Mouse (Mus musculus) gastrocnemius, postnatal 14 days (tissue): ENCODE data around the gene Zfand4. TPM values are rescaled to one million over a fixed set of nuclear protein-coding genes. Genes with fewer than 3 reads are reported as not detected.
"Not testable (repeated sequence)": the region's sequence is repeated elsewhere in the genome, so short reads cannot be mapped to it uniquely, and the experiment has no call there.

ENCODE experiments used
- DNase-seq: peaks from one replicate; pipeline ENCODE4 v3.0.0; 2021; ENCODE audit warnings: mixed read lengths
- intact Hi-C: fragments of 180-260 bp; cut with DNase I; formaldehyde crosslinking; loops from one replicate; pipeline ENCODE4 v1.15.1; 2025; ENCODE audit warnings: low total_unique reads
- total RNA-seq, 2 experiments: library from RNA; stranded (reverse); gene quantifications; 2 replicates each; pipeline ENCODE4 v1.2.3; 2021

The Zfand4 gene
- total RNA-seq, 2 experiments from 2014 or later: 0.97 to 1.3 TPM

- intact Hi-C loops: no loop called here
- DNase-seq: no peak
These were observed 22.3 kb downstream of the Zfand4 start for GRCm38 (mm10) chr6:116286321-116286720.

- no peak for DNase-seq
- intact Hi-C loops: no loop called here
These were observed 23.0 kb downstream of the Zfand4 start for GRCm38 (mm10) chr6:116286870-116287575.

GRCm38 (mm10) chr6:116311411-116311810 is 47.4 kb downstream of the Zfand4 start:
- DNase-seq: no peak
- intact Hi-C loops: no loop called here

DNA sequence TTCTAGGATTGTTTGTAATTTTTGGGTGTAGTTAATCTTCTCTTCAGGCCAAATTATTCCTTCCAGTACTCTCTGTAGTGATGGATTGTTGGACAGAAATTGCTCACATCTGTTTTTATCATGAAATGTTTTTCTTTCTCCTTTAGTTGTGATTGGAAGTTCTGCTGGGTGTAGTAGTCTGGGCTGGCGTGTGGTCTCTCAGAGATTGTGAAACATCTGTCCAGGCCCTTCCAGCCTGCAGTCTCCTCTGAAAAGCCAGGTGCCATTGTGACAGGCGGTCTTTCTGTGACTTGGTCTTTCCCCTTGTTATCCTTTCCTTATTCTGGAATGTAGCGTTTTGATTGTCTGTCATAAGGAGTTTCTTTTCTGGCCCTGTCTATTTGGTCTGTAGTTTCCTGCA is 55.2 kb downstream of the Zfand4 start:
- DNase-seq: no peak
- intact Hi-C loops: no loop called here

- intact Hi-C loops: no loop called here
- DNase-seq: no peak
These were observed 62.6 kb downstream of the Zfand4 start for GRCm38 (mm10) chr6:116326641-116327040.

DNA sequence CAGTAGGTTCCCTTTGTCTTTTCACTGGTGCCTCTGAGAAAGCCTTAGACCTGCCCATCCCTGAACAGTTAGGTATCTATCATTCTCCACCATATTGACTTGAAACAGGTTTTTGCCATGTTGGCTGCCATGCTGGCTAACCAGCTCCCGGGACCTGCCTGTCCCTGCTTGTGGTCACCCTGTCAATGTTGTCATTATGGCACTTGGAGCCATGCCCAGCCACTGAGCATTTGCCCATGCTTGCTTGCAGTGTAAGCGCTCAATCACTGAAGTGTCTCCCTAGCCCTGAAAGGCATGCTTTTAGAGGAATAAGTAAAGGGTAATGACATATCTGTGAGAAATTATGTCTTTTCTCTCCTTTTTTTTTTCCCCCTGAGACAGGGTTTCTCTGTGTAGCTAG is 67.4 kb downstream of the Zfand4 start:
- intact Hi-C loops: no loop called here
- DNase-seq: no peak

DNA sequence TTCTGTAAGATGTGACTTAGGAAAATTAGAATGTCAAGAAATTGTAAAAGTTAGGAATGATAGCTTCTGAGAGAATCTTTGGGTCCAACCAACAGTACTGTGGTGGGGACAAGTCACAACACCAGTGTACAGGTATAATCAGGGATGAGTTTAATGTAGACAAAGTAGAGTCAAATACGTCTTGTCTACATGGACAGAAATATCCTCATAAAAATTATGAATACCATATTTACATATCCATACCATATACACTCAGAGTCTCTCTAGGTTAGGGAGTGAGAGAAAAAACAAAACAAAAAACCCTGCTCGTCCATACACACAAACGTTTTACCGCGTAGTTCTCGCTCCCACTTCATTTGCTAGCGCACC is 73.4 kb downstream of the Zfand4 start:
- intact Hi-C loops: no loop called here
- DNase-seq: no peak

GRCm38 (mm10) chr6:116337835-116338501 is 73.9 kb downstream of the Zfand4 start, which contains the start of gene March8:
Gene March8, plus strand, starts transcription at chr6:116338024.
- intact Hi-C loops: no loop called here
- DNase-seq: peak; percentile 92

DNA sequence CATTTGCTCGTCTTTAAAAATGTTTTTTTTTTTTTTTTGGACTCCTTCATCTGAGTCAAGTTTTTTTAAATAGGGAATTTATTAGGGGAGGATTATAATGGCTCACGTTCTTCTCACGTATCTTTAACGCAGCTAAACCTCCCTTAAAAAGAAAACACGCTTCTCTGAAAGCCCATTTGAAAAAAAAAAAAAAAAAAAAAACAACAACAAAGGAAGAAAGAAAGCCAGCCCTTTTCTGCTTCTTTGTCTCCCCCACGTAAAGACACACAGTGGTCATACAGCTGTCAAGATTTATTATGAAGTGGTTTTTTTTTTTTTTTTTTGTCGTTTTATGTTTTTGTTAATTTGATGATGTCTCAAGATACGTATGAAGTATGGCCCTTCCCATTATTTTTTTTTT is 74.5 kb downstream of the Zfand4 start:
- intact Hi-C loops: no loop called here
- no peak for DNase-seq

- DNase-seq: no peak
- intact Hi-C loops: no loop called here
These were observed 75.1 kb downstream of the Zfand4 start for GRCm38 (mm10) chr6:116339088-116339487.

- no peak for DNase-seq
- intact Hi-C loops: no loop called here
These were observed 76.5 kb downstream of the Zfand4 start for GRCm38 (mm10) chr6:116340521-116340920.

- DNase-seq: no peak
- intact Hi-C loops: no loop called here
These were observed 83.9 kb downstream of the Zfand4 start for GRCm38 (mm10) chr6:116347953-116348352.

DNA sequence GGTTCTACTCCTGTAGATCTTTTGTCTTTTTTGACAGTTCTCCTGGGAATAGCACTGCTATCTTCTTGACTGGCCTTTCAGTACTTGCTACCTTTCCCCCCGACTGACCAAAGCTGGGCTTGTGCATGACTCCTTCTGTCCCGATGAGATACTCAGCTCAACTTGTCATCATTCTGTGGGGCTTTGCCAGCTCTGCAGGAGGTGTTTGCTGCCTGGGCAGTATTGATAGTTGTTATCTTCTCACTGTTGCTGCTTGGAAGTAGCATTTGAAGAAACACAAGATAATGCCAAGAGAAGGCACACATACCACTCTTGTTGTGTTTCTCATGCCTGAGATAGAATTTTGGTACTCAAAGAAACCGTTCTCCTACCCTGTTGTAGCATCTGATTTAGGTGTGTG is 86.0 kb downstream of the Zfand4 start:
- intact Hi-C loops: no loop called here
- DNase-seq: no peak

DNA sequence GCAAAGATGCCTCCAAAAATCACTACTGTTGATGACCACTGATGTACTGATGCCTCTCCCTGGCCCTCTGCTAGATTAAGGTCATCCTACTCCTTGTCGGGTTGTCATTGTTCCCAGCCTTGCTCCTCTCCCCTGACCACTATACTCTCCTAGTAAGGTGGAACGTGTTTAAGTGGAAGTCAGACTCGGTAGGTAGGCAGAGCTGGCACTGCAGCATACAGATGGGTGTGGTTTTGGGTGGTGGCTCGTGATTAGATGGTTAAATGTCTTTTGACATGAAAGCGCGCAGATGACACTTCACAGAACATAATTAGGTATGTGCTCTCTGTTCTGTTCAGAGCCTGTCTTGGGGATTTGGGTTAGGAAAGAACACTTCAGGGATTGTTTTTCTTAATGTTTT is 86.6 kb downstream of the Zfand4 start:
- DNase-seq: no peak
- intact Hi-C loops: no loop called here

GRCm38 (mm10) chr6:116351534-116351933 is 87.5 kb downstream of the Zfand4 start:
- DNase-seq: no peak

DNA sequence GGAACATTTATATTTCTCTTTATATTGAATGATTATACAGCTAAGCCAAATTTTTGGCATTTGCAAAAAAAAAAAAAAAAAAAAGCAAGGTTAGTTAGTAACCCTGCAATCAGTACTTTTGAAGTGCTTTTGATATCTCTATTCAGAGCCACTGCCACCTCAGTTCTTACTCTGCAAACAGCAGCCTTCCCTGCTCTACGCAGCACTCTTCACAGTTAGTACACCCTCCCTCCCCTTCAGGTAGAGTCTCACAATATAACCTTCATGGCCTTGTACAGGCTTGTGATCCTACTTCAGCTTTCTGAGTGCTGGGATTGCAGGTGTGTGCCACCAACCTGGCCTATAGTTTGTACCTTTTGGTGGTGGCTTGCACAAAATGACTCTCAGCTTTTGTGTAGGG is 89.4 kb downstream of the Zfand4 start:
- no peak for DNase-seq
- intact Hi-C loops: no loop called here

More at GRCm38 (mm10) chr6:116351534-116351933, 87.5 kb downstream of the Zfand4 start:
- intact Hi-C loops: no loop called here

- DNase-seq, intact Hi-C loops: not testable (repeated sequence)
These were observed 92.4 kb downstream of the Zfand4 start for GRCm38 (mm10) chr6:116356311-116356947.

DNA sequence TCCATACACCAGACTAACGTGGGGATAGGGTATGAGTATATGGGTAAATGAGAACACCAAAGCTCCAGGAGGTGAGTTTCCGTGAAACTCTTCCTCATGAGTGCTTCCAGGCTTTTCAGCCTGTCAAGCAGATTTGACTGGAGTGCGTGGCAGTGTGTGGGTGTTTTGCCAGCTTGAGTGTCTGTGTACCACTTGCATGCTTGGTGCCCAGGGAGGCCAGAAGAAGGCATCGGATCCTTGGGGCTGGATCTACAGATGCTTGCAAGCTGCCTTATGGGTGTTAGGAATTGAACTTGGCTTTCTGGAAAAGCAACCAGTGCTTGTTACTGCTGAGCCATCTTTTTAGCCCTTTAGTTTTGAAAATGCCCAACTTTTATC is 92.9 kb downstream of the Zfand4 start:
- no peak for DNase-seq
- intact Hi-C loops: no loop called here

DNA sequence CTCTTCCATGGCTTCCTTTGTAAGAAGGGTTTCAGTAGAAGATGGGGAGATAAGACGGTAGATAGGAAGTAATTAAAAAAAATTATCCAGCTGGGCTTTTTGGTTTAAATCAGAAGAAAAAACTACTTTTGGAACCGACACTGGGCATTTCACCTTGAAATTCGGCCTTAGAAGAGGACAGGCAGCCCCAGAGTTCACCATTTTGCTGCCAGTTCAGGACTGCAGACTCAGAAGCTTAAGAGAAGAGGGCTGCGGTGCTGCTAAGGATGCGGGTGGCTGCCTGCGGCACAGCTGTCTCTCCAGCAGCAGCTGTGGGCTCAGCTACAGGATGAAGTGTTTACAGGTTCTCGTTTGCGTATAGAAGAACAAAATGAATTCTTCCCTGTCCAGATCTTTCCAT is 94.0 kb downstream of the Zfand4 start:
- no peak for DNase-seq

GRCm38 (mm10) chr6:116359256-116359655 is 95.2 kb downstream of the Zfand4 start:
- no peak for DNase-seq
- intact Hi-C loops: no loop called here

More for the DNA sequence above, 94.0 kb downstream of the Zfand4 start:
- intact Hi-C loops: no loop called here

DNA sequence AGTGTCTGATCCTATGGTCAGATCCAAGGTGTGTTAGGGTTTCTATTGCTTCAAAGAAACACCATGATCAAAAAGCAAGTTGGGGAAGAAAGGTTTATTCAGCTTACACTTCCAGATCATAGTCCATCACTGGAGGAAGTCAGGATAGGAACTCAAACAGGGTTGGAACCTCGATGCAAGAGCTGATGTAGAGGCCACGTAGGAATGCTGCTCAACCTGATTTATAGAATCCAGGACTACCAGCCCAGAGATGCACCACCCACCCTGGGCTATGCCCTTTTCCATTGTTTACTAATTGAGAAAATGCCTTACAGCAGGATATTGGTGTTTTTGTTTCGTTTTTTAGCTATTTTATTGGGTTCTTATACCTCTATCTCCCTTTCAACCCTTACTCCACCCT is 97.4 kb downstream of the Zfand4 start:
- intact Hi-C loops: no loop called here
- no peak for DNase-seq
